Mouse (Mus musculus) liver (tissue): ENCODE data around the gene Rad54l2.
A peak's percentile ranks its signal among the peaks of the same experiment; 100 is the strongest.

Experiments
- DNase-seq: peaks from one replicate; pipeline ENCODE4 v3.0.0-alpha.2; 2020; ENCODE audit warnings: mixed read lengths

Gene Rad54l2

GRCm38 (mm10) chr9:106788812-106789321, at the start of gene Rad54l2:
Gene Rad54l2 (minus strand): TSS chr9:106789194.
- DNase-seq: peak; percentile 87

GRCm38 (mm10) chr9:106822381-106823104, 33.5 kb upstream of the Rad54l2 start:
- peak; percentile 97 for DNase-seq

- DNase-seq: peak; percentile 96
Measured at GRCm38 (mm10) chr9:106821618-106822380, 32.8 kb upstream of the Rad54l2 start, which contains the start of gene Dcaf1. Gene Dcaf1 (plus strand): TSS chr9:106821874.

- DNase-seq: no peak
Measured at GRCm38 (mm10) chr9:106821050-106821617, 32.1 kb upstream of the Rad54l2 start.

DNA sequence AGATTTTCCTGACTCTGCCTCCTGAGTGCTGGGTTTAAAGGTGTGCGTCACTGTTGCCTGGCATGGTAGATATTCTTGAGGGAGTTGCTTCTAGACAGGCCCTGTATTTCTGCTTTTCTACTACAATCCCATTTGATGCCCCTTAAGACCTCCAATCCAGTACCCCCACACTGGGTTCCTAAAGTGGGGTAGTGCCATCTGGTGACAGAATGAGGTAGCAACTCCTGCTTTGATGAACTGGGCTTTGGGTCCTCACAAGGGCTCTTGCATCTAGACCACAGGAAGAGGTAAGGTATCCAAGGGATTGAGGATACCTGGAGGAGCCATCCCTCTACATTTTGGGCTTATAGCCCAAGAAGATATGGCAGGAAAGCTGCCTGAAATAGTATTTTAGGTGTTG, 30.2 kb upstream of the Rad54l2 start:
- DNase-seq: no peak

DNA sequence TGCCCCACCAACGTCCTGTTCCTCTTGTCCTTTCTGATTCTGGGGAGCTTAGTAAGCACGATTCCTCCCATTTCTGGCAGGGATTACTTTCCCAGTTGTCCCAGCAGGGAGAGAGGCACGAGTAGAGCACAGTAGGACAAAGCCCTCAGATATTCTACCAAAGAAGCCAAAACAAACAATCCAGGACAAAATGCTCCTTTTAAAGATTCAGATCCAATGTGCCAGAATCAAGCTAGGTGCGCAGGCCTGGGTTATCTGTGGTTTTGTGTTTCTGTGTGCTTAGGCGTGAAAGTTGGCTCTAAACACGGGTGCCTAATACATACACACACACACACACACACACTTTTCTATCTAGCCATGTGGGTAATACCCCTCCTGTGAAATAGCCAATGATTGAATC, 29.2 kb upstream of the Rad54l2 start:
- DNase-seq: no peak

DNA sequence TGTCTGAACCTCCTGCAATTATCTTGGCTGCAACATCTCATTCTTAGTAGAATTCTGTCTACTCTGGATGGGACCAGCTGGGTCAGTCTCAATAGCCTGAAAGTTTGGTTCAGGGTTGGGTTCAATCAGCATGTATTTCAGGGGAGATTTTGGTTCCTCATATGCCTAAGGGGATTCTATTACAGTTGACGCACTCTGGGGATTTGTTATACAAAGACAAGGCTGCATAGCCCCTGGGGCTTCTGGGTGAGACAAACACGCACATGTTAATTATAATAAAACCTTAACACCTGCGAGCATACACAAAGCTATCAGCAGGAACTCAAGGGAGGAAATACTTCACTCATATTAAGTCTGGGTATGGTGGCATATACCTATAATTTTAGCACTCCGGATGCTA, 17.5 kb upstream of the Rad54l2 start:
- DNase-seq: no peak

GRCm38 (mm10) chr9:106790831-106791230, 1.8 kb upstream of the Rad54l2 start:
- DNase-seq: peak; percentile 14

- no peak for DNase-seq
Measured at GRCm38 (mm10) chr9:106789363-106789762, 369 bp upstream of the Rad54l2 start.

GRCm38 (mm10) chr9:106787979-106788811, 799 bp downstream of the Rad54l2 start:
- peak; percentile 6 for DNase-seq

- DNase-seq: no peak
Measured at GRCm38 (mm10) chr9:106785206-106785605, 3.8 kb downstream of the Rad54l2 start.

DNA sequence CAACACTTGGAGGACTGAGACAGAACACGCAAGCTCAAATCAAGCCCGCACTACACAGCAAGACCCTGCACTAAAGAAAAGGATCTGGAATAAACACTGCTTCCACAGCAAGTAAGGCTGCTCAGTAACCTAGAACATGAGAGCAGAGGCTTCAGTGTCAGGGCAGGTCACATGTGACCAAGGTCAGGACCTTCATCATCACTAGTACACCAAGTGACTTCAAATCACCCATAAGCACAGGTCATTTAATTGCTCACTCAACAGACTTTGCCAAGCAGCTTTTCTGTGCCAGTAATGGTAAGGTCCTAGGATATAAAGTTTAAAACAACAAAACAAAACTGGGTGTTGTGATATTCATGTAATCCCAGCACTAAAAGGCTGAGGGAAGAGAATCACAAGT, 5.4 kb downstream of the Rad54l2 start:
- DNase-seq: no peak

- no peak for DNase-seq
Measured at GRCm38 (mm10) chr9:106780086-106780485, 8.9 kb downstream of the Rad54l2 start.

GRCm38 (mm10) chr9:106778319-106778718, 10.7 kb downstream of the Rad54l2 start:
- DNase-seq: no peak

DNA sequence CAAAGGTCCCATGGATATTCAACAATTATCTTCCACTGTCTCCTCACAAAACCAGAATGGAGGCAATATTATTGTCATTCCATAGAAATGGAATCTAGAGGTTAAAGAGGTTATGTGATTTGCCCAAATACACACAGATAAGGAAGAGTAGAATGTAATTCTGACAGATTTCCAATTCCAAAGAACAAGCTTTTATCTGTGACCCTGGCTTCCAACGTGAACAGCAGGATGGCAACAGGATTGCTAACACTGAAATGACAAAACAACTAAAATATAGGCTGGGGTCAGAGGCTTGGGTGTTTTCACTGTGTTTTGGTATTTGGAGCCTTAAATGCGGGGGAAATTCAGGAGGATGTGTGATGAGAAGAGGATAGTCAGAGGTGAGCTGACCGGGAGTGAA, 11.6 kb downstream of the Rad54l2 start:
- no peak for DNase-seq

- no peak for DNase-seq
Measured at GRCm38 (mm10) chr9:106776116-106776515, 12.9 kb downstream of the Rad54l2 start.

DNA sequence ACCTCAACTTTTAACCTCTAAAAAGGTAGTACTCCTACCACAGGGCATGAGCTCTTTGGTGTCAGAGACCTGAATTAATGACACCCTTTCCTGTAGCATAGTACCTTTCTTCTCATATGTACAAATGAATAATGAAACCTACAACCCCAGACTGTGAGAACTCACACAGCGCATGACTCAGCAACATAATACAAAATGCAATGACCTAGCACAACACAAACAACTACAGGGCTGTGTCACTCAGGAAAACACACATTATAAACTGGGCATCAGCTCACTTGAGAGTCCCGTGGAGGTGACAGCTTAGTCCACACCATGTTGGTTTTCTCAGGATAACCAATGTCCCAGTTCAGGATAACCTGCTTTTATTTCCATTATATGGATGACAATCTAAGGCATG, 17.2 kb downstream of the Rad54l2 start:
- no peak for DNase-seq

DNA sequence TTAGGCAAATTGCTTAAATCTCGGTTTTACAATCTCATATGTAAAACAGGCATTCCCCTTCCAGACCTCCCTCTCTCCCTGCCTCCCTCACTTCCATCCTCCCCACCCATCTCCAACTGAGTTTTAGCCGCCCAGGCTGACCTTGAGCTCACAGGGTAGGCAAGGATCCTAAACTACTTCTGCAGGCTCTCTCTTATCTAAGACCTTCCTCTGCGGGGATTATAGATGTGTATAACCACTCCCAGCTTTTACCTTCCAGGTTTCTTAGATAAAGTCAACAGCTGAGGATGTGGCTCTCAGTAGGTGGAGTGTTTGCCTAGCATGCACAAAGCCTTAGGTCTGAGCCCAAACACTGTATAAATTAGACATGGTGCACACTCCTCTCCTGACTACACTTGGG, 18.8 kb downstream of the Rad54l2 start:
- DNase-seq: no peak

DNA sequence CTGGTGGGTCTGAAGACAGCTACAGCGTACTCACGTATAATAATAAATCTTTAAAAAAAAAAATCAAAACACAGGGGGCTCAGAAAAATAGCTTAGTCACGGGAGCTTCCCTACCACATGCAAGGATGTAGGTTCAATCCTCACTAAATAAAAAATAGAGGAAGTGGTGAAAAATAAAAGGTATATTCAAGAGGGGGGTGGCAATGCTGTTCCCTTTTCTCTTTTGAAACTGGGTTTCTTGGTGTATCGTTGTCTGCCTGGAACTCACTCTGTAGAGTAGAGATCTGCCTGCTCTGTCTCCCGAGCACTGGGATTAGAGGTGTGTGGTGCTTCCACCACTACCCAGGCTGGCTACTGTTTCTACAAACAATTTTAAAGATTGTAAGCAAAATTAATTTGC, 19.2 kb downstream of the Rad54l2 start:
- DNase-seq: no peak

DNA sequence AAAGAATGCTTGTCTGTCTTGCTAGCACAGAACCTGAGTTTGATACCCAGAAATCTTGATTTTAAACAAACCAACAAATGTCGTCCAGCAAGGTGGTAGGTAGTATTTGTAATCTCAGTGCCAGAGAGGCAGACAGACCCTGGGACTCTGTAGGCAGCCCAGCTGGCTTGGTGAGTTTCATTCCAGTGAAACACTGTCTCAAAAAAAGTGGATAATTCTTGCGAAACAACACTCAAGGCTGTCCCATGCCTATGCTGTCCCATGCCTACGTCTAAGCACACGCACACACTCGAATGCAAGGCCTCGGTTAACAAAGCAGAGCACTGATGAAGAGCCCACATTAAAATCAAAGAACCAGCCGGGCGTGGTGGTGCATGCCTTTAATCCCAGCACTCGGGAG, 32.6 kb downstream of the Rad54l2 start:
- no peak for DNase-seq

DNA sequence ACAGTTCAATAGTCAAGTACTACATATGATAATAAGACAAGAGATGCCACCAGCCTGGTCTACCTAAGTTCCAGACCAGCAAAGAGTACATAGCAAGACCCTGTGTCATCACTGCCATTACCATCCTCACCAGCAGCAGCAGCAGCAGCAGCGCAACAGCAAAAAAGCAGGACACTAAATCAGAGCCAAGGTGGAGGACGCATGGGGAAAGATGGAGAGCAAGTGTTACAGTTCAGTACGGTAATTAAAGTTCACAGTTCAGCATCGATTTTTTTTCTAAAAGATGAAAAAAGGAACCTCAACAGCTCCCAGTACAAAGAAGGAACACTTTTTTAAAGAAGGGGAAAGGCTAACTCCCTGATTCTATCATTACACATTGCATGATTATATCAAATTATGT, 33.2 kb downstream of the Rad54l2 start:
- no peak for DNase-seq

- DNase-seq: no peak
Measured at GRCm38 (mm10) chr9:106754311-106754710, 34.7 kb downstream of the Rad54l2 start.

GRCm38 (mm10) chr9:106752135-106752534, 36.9 kb downstream of the Rad54l2 start:
- DNase-seq: no peak
